Mouse (Mus musculus): ENCODE data around the gene Hs3st4.

Gene Hs3st4

DNA sequence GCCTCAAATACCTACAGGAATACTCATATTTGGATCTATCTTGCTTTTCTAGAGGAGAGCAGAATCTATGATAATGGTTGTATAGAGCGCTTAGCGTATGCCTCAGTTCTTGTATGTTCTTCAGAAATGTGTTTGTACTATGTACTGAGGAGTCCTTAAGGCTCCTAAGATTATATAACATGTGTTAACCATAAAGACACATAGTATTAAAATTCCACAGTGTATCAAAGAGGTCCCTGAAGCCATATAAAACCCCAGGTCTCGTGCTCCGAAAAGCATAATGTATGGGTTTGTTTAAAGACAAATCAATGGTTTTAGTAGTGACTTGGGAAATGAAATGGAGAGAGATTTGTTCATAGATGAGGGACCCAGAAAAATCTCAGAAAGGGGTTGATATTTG lies 371.4 kb downstream of the Hs3st4 start:
- DNase-seq: no peak

DNA sequence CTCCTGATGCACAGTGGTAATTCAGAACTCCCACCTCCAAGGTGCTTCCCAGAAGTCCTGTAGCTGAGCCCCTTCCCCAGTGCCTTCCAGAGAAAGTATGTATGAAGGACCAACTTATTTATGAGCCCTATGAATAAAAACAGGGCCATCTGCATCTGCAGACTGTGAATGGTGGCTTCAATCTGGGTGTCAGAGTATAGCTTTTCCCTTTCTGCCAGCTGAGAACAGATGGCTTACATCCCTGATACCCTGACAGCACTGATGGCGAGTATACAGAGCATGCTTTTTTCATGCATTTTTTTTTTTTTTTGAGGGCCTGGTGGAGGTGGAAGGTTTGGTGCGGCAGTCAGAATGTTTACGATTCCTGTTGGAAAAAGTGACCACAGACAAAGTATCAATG lies 375.4 kb downstream of the Hs3st4 start:
- no peak for DNase-seq

DNA sequence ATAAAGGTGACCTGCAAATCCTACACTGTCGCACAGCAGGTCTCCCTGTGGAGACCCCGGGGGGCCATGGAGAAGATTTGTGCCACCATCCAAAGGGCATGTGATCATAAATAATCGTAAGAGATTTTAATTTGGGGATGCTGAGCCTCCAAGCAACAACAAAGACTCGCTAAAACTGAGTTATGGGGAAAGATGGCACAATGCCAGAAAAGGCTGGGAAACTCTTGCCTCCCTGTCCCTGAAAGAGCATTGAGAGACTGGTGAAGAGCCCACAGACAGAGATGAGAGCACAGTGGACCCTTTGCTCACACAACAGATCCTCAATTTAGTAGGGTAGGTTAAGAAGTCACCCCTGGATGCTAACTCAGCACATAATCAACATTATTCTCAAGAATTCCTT lies 377.2 kb downstream of the Hs3st4 start:
- DNase-seq: no peak

DNA sequence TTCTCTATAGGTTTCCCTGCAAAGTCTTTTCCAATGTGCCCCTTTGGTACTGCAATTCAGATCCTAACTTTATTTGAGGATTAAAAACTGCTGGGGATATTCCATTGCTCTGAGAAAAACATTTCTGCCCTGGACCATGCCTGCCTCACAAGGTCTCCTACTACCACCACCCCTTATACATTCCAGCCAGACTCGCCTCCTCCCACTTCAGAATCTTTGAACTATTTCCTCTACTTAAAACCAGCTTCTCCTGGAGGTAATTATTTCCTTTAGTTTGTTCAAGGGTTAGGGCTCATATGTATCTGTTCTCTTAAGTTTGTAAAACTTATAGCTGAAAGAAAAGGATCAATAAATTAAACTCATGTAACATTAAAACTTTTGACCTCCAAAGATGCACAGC lies 389.6 kb downstream of the Hs3st4 start:
- DNase-seq: no peak

DNA sequence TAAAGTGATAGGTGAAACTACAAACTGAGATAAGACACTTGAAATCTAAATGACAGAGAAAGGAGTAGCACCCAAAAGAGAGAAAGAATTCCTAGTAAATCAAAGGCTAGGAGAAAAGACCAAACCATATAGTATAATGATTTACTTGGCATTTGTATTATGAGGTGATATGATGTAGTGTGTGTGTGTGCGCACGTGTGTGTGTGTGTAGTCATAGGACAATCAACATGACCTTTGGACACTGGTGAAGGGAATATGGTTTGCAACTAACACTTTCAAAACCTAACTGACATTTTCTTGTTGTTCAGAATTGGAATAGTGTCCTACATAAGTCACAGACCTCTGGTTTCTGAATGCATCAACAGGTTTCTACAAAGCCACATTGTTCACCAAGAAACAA lies 390.0 kb downstream of the Hs3st4 start:
- no peak for DNase-seq

DNA sequence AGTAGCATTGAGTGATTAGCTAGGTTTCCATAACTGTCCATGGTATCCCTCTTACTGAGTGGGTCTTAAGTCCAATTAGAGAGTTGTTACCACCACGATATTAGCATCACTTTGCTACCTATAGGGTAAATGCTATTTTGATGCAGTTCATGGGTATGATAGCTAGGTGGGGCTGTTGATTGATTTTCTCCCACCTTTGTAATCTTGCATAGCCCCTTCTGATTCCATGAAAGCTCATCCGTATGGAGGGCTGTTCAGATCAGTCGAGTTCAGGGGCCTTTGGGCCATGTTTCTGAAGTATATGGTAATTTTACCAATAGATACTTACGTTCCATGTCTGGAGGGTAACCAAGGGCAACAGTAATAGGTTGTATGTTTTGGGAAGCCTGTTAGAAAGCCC lies 400.8 kb downstream of the Hs3st4 start:
- no peak for DNase-seq

DNA sequence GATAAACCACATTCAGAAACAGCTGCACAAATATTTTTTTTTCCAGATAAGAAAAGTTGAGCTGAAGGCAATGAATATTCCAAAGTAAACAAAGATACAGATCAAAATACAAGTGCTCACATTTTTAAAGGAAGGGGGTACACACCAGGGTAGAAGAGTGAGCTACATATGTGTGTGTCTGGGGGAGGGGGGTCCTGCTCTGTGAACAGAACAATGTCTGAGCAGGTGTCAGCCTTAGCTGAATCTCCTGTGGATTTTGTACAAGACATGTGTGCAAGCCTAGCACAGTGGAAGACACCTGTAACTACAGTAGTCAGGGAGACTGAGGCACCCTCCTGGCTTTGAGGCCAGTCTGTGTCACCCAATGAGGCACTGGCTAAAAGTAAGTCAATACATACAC lies 416.5 kb downstream of the Hs3st4 start:
- no peak for DNase-seq

DNA sequence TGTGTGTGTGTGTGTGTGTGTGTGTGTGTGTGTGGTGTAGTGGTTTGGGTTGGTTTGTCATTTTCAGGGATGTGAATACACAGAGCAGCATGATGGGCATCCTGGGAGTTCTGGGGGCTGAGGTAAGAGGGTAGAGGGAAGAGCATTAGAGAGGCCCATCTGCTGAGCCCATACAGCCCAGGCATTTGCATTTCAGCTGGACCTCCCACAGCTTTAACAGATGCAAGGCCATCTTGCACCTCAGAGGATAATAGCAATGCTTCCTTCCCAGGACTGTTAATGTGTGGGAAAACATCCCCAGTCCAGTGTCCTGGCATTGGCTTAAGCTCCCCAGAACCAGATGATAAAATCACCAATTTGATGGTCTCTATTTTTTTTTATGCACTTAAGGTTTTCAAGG lies 444.3 kb downstream of the Hs3st4 start:
- no peak for DNase-seq

All from kidney, postnatal 10 days (tissue).